Mouse (Mus musculus) brown adipose tissue, adult 24 weeks (tissue): ENCODE data around the gene S1pr2. TPM values are rescaled to one million over a fixed set of nuclear protein-coding genes. Genes with fewer than 3 reads are reported as not detected.
"Not testable (repeated sequence)": the region's sequence is repeated elsewhere in the genome, so short reads cannot be mapped to it uniquely, and the experiment has no call there.

ENCODE experiments used
- H3K27ac ChIP-seq: fragments of 200-500 bp; replicated peaks from 2 replicates; pipeline ENCODE4 v1.5.1; 2012; ENCODE audit warnings: low read depth, mild to moderate bottlenecking, low read length
- H3K4me1 ChIP-seq: fragments of 200-500 bp; 2 replicates; pipeline ENCODE4 v1.6.1; 2012; ENCODE audit warnings: low read length, mixed read lengths; ENCODE audit not compliant: control insufficient read depth, insufficient read depth, insufficient read length
- H3K4me3 ChIP-seq: fragments of 200-500 bp; 2 replicates; pipeline ENCODE4 v1.5.1; 2012; ENCODE audit warnings: low read depth, mild to moderate bottlenecking, low read length, moderate library complexity; ENCODE audit not compliant: insufficient read depth
- polyA plus RNA-seq: library from polyadenylated mRNA; stranded (reverse); fragments of >200 nt; gene quantifications from 2 replicates; pipeline ENCODE4 v1.2.4, GENCODE M21; 2012; ENCODE audit not compliant: missing spikeins, insufficient read depth, insufficient read length

S1pr2 gene
- 1.3 and 2.6 TPM in 2 replicates for polyA plus RNA-seq

- H3K27ac ChIP-seq: peak within 1 kb of the TSS; percentile 57
- peaks cover 12% of the 10 kb centered on the region; the same call in 1 of the 2 replicates for H3K4me1 ChIP-seq
- peak within 1 kb of the TSS; percentile 87 for H3K4me3 ChIP-seq
Observed at GRCm38 (mm10) chr9:20976216-20976960, at the start of gene S1pr2. TSS of gene S1pr2 (minus strand) at chr9:20976781.

- Histone ChIP-seq H3K27ac (no peak overlapping the region), H3K4me3 (no peak overlapping the region), H3K4me1 (peaks cover 9% of the 10 kb centered on the region)
Observed at GRCm38 (mm10) chr9:21025258-21025810, 48.8 kb upstream of the S1pr2 start.

DNA sequence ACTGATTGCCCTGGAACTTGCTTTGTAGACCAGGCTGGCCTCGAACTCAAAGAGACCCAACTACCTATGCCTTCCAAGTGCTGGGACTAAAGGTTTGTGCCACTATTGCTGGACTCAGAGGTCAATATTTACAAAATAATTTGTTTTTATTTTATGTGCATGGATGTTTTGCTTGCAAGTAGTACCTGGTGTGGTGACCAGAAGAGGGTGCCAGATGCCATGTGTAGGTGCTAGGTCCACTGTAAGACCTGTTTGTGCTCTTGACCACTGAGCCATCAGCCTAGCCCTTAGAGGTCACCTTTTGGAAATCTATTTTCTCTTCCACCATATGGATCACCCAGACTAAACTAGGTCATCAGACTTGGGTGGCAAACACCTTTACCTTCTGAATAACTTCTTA is 46.1 kb upstream of the S1pr2 start:
- no peak overlapping the region for H3K27ac ChIP-seq
- no peaks in the 10 kb centered on the region for H3K4me1 ChIP-seq
- no peak overlapping the region for H3K4me3 ChIP-seq

- Histone ChIP-seq H3K4me3 (no peak overlapping the region), H3K27ac (no peak overlapping the region), H3K4me1 (peaks cover 2% of the 10 kb centered on the region; the same call in 1 of the 2 replicates)
Observed at GRCm38 (mm10) chr9:21022288-21022687, 45.7 kb upstream of the S1pr2 start.

DNA sequence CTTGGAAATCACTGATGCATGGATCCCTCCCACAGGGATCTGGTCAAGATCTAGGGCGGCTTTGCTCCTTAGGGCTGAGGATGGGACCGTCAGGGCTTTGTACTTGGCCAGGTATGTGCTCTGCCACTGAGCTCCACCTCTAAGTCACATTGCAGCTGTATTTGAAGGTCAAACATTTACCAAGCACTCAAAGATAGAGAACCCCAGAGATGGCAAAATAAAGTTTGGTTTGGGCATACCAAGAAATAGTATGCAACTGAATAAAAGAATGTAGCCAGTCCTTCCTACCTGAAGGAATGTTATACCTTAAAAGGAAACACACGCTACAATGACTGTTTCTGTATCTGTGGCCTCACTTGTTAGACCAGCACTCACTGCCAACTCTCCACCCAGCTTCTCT is 44.8 kb upstream of the S1pr2 start:
- Histone ChIP-seq H3K4me1 (peaks cover 8% of the 10 kb centered on the region; the same call in 1 of the 2 replicates), H3K27ac (no peak overlapping the region), H3K4me3 (no peak overlapping the region)

GRCm38 (mm10) chr9:21018600-21018999 is 42.0 kb upstream of the S1pr2 start:
- Histone ChIP-seq H3K4me3 (no peak overlapping the region), H3K27ac (no peak overlapping the region), H3K4me1 (peaks cover 8% of the 10 kb centered on the region; the same call in 1 of the 2 replicates)

- Histone ChIP-seq H3K4me3 (peak overlapping the region; percentile 39), H3K27ac (no peak overlapping the region), H3K4me1 (peaks cover 10% of the 10 kb centered on the region; the same call in 1 of the 2 replicates)
Observed at GRCm38 (mm10) chr9:21017177-21017575, 40.6 kb upstream of the S1pr2 start.

GRCm38 (mm10) chr9:21016331-21017176 is 40.0 kb upstream of the S1pr2 start:
- Histone ChIP-seq H3K27ac (no peak overlapping the region; the same call in 1 of the 2 replicates), H3K4me3 (peak overlapping the region; percentile 68), H3K4me1 (peaks cover 11% of the 10 kb centered on the region; the same call in 1 of the 2 replicates)

DNA sequence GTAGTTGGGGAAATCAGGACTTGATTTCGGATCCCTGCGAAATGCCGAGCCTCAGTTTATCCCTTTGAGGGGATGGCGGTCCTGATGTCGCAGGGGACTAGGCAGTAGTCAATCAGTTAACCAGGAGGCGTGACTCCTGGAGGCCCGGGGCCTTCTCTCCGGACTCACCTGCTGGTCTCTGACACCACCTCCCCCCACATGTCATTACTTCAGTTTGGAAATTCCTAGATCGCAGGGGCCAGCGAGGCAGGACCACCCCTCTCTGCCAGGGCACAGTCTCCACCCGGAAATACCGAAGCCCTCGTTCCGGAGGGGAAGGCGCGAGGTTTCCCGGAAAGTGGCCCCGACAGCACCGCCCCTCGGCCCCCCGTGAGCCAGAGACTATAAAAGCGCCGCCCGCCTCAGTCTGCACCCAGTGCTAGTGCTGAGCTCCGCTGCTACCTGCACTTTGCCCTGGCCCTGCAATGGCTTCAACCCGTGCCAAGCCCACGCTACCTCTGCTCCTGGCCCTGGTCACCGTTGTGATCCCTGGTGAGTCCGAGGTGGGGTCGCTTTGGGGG is 39.1 kb upstream of the S1pr2 start, which contains the start of gene Icam1:
Icam1 (plus strand) TSS at position 415 of the 560 bp plus-strand sequence.
- peaks cover 12% of the 10 kb centered on the region; the same call in 1 of the 2 replicates for H3K4me1 ChIP-seq
- peak within 1 kb of the TSS; percentile 68 for H3K27ac ChIP-seq

GRCm38 (mm10) chr9:21014691-21015570 is 38.4 kb upstream of the S1pr2 start:
- Histone ChIP-seq H3K4me3 (peak overlapping the region; percentile 68), H3K4me1 (peaks cover 12% of the 10 kb centered on the region; the same call in 1 of the 2 replicates), H3K27ac (peak overlapping the region; percentile 68)

More for the DNA sequence above, 39.1 kb upstream of the S1pr2 start, which contains the start of gene Icam1:
- peak within 1 kb of the TSS; percentile 68 for H3K4me3 ChIP-seq

GRCm38 (mm10) chr9:21012368-21012767 is 35.8 kb upstream of the S1pr2 start:
- Histone ChIP-seq H3K4me1 (peaks cover 10% of the 10 kb centered on the region; the same call in 1 of the 2 replicates), H3K4me3 (no peak overlapping the region), H3K27ac (peak overlapping the region; percentile 87)

DNA sequence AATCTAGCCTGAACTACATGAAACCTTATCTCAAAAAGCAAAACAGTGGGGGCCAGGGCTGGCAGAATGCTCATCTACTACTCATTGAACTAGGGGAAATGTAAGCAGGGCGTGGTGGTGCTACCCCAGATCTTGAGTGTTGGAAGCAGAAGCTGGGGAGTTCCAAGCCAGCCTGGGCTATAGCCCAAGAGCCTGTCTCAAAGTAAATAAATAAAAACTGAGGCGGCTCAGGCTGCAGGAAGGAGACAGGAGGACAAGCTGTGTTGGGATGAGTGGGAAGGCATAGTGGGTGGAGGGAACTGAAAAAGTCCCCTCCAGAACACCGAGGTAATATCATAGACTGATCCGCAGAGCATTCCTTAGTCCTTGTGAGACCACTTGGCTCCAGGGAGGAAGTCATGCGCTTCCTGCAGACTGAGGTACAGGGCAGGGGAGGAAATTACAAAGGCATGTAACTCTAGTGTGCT is 35.3 kb upstream of the S1pr2 start:
- peaks cover 7% of the 10 kb centered on the region; the same call in 1 of the 2 replicates for H3K4me1 ChIP-seq
- no peak overlapping the region for H3K4me3 ChIP-seq
- peak overlapping the region; percentile 79 for H3K27ac ChIP-seq

GRCm38 (mm10) chr9:21010939-21011541 is 34.5 kb upstream of the S1pr2 start:
- not testable (repeated sequence) for H3K4me1 ChIP-seq, H3K4me3 ChIP-seq
- 0 out of 2 replicates have a peak overlapping the region, but pooled peaks have one; percentile 8 for H3K27ac ChIP-seq
